Mouse (Mus musculus): Measurements from ENCODE around the gene Uvrag. TPM values are rescaled to one million over a fixed set of nuclear protein-coding genes. Genes with fewer than 3 reads are reported as not detected.
"Not testable (repeated sequence)": the region's sequence is repeated elsewhere in the genome, so short reads cannot be mapped to it uniquely, and the experiment has no call there.

Uvrag gene
- total RNA-seq, 2 experiments from 2014 or later, result 6.6 to 8.5 TPM

- no peak for ATAC-seq (replicated peaks; ENCODE audit: low FRiP score, poor library complexity, severe bottlenecking)
These were observed 146.8 kb downstream of the Uvrag start for GRCm38 (mm10) chr7:98994137-98994536.

GRCm38 (mm10) chr7:98993395-98993794 lies 147.5 kb downstream of the Uvrag start:
- no peak for ATAC-seq (replicated peaks; ENCODE audit: low FRiP score, poor library complexity, severe bottlenecking)

- ATAC-seq (replicated peaks; ENCODE audit: low FRiP score, poor library complexity, severe bottlenecking), result no peak
These were observed 149.7 kb downstream of the Uvrag start for GRCm38 (mm10) chr7:98991204-98991761.

GRCm38 (mm10) chr7:98990510-98990909 lies 150.4 kb downstream of the Uvrag start:
- ATAC-seq (replicated peaks; ENCODE audit: low FRiP score, poor library complexity, severe bottlenecking), result no peak

GRCm38 (mm10) chr7:98986962-98987441 lies 153.9 kb downstream of the Uvrag start:
- ATAC-seq (replicated peaks; ENCODE audit: low FRiP score, poor library complexity, severe bottlenecking), result 0 out of 2 replicates have a peak, but pooled peaks have one; percentile 54

- no peak for ATAC-seq (replicated peaks; ENCODE audit: low FRiP score, poor library complexity, severe bottlenecking)
These were observed 155.0 kb downstream of the Uvrag start for GRCm38 (mm10) chr7:98985935-98986334.

GRCm38 (mm10) chr7:98985489-98985888 lies 155.5 kb downstream of the Uvrag start:
- no peak for ATAC-seq (replicated peaks; ENCODE audit: low FRiP score, poor library complexity, severe bottlenecking)

GRCm38 (mm10) chr7:98984319-98984718 lies 156.6 kb downstream of the Uvrag start:
- no peak for ATAC-seq (replicated peaks; ENCODE audit: low FRiP score, poor library complexity, severe bottlenecking)

GRCm38 (mm10) chr7:98983058-98983457 lies 157.9 kb downstream of the Uvrag start:
- ATAC-seq (replicated peaks; ENCODE audit: low FRiP score, poor library complexity, severe bottlenecking), result no peak

GRCm38 (mm10) chr7:98981423-98981822 lies 159.5 kb downstream of the Uvrag start:
- ATAC-seq (replicated peaks; ENCODE audit: low FRiP score, poor library complexity, severe bottlenecking), result peak; percentile 73

- ATAC-seq (replicated peaks; ENCODE audit: low FRiP score, poor library complexity, severe bottlenecking), result no peak
These were observed 164.0 kb downstream of the Uvrag start for GRCm38 (mm10) chr7:98976839-98977457.

- ATAC-seq (replicated peaks; ENCODE audit: low FRiP score, poor library complexity, severe bottlenecking), result no peak
These were observed 166.4 kb downstream of the Uvrag start for GRCm38 (mm10) chr7:98974590-98974989.

GRCm38 (mm10) chr7:98970721-98971120 lies 170.2 kb downstream of the Uvrag start:
- ATAC-seq (replicated peaks; ENCODE audit: low FRiP score, poor library complexity, severe bottlenecking), result no peak

- ATAC-seq (replicated peaks; ENCODE audit: low FRiP score, poor library complexity, severe bottlenecking), result no peak
These were observed 172.1 kb downstream of the Uvrag start for GRCm38 (mm10) chr7:98968741-98969395.

GRCm38 (mm10) chr7:98968082-98968674 lies 172.8 kb downstream of the Uvrag start:
- ATAC-seq (replicated peaks; ENCODE audit: low FRiP score, poor library complexity, severe bottlenecking), result no peak

GRCm38 (mm10) chr7:98967672-98968071 lies 173.3 kb downstream of the Uvrag start:
- no peak for ATAC-seq (replicated peaks; ENCODE audit: low FRiP score, poor library complexity, severe bottlenecking)

- not testable (repeated sequence) for ATAC-seq (replicated peaks; ENCODE audit: low FRiP score, poor library complexity, severe bottlenecking)
These were observed 177.4 kb downstream of the Uvrag start for GRCm38 (mm10) chr7:98963581-98963980.

GRCm38 (mm10) chr7:98962547-98963311 lies 178.2 kb downstream of the Uvrag start:
- peak; percentile 77 for ATAC-seq (replicated peaks; ENCODE audit: low FRiP score, poor library complexity, severe bottlenecking)

- ATAC-seq (replicated peaks; ENCODE audit: low FRiP score, poor library complexity, severe bottlenecking), result no peak
These were observed 178.9 kb downstream of the Uvrag start for GRCm38 (mm10) chr7:98962074-98962473.

- ATAC-seq (replicated peaks; ENCODE audit: low FRiP score, poor library complexity, severe bottlenecking), result no peak
These were observed 180.7 kb downstream of the Uvrag start for GRCm38 (mm10) chr7:98960274-98960673.
